Mouse (Mus musculus) bone marrow, adult 2 months (tissue): ENCODE data around the gene Grin2a.

ENCODE experiments used
- CTCF ChIP-seq: fragments of 200-500 bp; IDR thresholded peaks from 2 replicates; pipeline ENCODE4 v1.5.1; 2011; ENCODE audit warnings: low read length, control low read depth; ENCODE audit not compliant: control insufficient read depth, insufficient read depth
- POLR2A ChIP-seq: fragments of 200-500 bp; IDR thresholded peaks from 2 replicates; pipeline ENCODE4 v1.6.1; 2011; ENCODE audit warnings: low read depth, mild to moderate bottlenecking, control low read depth, low read length, borderline replicate concordance; ENCODE audit not compliant: control insufficient read depth

DNA sequence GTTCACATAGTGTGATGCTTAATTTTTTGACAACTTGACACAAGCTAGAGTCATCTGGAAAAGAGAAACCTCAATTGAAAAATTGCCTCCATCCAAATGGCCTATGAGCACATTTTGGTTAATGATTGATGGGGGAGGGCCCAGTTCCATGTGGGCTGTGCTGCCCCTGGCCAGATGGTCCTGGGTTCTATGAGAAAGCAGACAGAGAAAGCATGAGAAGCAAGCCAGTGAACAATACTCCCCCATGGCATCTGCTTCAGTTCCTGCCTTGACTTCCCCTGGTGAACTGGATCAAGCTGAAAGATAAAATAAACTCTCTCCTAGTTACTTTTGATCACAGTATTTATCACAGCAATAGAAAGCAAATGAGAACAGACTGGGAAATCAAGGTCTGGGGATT is 36.5 kb upstream of the Grin2a start:
- no peak for TF ChIP-seq POLR2A
- TF ChIP-seq CTCF, result no peak
